Mouse (Mus musculus): ENCODE results near the gene Jhy. TPM values are rescaled to one million over a fixed set of nuclear protein-coding genes. Genes with fewer than 3 reads are reported as not detected.

Gene Jhy
- total RNA-seq (2023) = under 1 TPM in 1 of 2 experiments, not detected in 1; 0.40 TPM

DNA sequence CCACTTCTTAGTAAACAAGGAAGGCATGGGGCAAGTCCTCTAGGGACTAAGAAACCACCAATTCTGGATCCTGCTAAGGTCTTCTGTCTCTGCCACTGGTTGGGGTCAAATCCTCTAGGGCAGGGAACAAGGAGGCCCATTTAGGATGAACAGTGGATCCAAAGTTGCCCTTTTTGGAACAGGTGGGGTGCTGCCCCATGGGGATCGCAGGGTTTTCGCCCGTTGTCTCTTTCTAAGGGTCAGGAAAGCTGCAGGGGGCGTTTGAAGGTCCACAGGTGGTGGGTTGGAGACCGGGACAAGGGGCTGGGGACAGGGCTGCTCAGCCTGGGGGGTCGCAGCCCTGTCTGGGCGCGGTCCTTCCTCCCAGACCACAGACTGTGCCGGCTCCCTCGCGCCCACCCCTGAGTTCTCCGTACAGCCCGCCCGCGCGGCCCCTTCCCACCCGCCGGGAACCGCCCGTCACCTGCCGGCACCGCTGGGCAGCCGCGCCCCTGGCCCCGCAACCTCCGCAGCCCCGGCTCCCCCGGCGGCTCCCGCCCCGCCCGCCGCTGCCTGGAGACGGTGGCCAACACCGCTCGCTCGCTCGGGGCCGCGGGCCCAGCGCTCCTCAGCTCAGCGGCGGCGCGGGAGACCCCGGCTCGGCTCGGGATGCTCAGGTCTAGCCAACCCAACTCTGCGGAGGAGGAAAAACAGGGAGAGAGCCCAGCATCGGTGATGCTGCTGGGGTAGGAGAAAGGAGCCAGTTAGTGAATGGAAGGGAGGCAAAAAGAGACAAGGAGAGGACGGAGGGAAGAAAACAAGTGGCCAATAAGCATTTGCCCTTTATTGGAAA is at the start of gene Jhy:
TSS of gene Jhy (minus strand) at position 533 of the 832 bp plus-strand sequence.

DNA sequence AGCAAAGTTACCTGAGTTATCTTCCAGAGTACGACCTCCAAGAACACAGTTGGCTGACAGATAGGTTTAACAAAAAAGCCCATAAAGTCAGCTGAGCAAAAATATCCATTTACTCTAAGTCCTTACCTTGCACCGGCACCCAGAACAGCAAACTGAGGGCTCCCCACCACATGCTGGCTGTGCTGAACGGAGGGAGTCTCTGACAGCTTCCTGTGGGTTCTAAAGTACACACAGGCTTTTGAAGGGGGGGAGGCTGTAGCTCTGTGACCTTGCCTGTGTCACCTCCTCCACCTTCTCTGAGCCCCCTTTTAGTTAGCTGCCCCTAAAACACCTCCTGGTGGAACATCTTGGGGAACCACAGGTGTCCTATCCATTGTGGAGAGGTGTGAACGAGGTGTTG is 40.5 kb upstream of the Jhy start, which contains the start of gene Crtam:
TSS of gene Crtam (minus strand) at position 214 of the 400 bp plus-strand sequence.

DNA sequence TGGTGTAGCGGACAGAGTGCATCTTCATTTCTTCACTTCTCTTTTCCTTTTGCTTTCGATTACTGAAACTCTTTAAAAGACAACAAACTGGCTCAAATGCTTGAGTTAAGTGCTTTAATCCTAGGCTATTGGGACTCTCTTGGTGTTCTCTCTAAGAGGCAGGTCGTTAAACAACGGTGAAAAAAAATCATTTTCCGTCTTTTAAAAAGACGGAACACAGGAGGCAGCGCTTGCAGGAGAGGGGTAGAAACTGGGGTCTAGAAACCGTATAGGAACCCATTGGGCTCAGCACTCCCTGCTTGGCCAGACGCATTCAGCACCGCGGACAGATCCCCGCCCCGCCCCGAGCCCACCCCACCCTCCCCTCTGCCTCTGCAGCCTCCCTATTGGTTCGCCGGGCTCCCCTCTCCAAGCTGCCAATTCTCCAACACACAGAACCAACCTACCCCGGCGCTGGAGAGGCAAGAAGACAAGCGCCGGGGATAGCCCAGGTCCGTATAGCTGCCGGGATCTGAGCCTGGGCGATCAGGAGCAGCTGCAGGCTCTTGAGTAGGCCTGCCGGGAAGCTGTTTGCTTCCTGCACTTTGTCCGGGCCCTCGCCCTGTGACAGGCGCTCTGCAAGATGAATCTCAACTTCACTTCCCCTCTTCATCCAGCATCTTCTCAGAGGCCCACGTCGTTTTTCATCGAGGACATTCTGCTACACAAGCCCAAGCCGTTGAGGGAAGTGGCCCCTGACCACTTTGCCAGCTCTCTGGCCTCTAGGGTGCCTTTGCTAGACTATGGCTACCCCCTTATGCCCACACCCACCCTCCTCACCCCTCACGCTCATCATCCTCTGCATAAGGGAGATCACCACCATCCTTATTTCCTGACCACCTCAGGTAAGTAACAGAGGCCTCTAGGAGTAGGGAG is 90.1 kb downstream of the Jhy start, which contains the start of gene Bsx:
TSS of gene Bsx (plus strand) at position 572 of the 915 bp plus-strand sequence.

Other genes with a start within 250 kb of the Jhy start
- gene Hspa8, start 163.1 kb downstream of the Jhy start, total RNA-seq (2023) = 100 to 1,000 TPM; 708 to 763 TPM
- gene Bsx, start 90.0 kb downstream of the Jhy start, total RNA-seq (2023) = not detected
- gene Crtam, start 40.5 kb upstream of the Jhy start, total RNA-seq (2023) = under 1 TPM; 0.24 to 0.90 TPM
- gene Ubash3b, start 197.6 kb upstream of the Jhy start, total RNA-seq (2023) = 10 to 100 TPM; 16.3 to 22.4 TPM

All from neutrophil, adult 59 days (primary cell).